Mouse (Mus musculus) heart, adult 2 months (tissue): ENCODE measurements around the gene Kirrel3.

ENCODE experiments used
- CTCF ChIP-seq: fragments of 200-600 bp; IDR thresholded peaks from 2 replicates; pipeline ENCODE4 v1.8.1; 2022; ENCODE audit warnings: antibody characterized with exemption, mild to moderate bottlenecking, moderate library complexity
- EP300 ChIP-seq: fragments of 200-500 bp; IDR thresholded peaks from 2 replicates; pipeline ENCODE4 v1.6.1; 2011; ENCODE audit warnings: low read depth, low read length, control low read depth; ENCODE audit not compliant: insufficient read depth
- POLR2A ChIP-seq: fragments of 200-500 bp; IDR thresholded peaks from 2 replicates; pipeline ENCODE4 v1.6.1; 2011; ENCODE audit warnings: mild to moderate bottlenecking, low read depth, low read length, control low read depth; ENCODE audit not compliant: insufficient read depth

DNA sequence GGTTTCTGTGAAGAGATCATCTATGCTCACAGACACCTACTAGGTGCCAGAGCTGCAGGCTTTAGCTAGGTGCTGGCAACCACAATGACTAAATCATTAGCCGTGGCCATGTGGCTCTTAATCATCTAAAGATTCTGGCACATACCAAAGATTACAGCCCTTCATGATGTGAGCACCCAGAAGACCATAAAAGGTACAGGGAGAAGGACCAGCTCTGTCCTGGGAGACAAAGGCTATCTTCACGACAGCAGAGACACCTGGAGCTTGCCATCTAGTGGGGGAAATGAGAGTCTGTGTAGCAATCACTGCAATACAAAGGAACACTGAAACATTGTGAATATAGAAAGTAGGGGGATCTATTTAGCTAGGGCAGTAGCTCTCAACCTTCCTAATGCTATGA is 262.3 kb downstream of the Kirrel3 start:
- TF ChIP-seq POLR2A (no peak), CTCF (peak; percentile 45), EP300 (no peak)
